Mouse (Mus musculus): ENCODE measurements around the gene Sprn.

Sprn gene

DNA sequence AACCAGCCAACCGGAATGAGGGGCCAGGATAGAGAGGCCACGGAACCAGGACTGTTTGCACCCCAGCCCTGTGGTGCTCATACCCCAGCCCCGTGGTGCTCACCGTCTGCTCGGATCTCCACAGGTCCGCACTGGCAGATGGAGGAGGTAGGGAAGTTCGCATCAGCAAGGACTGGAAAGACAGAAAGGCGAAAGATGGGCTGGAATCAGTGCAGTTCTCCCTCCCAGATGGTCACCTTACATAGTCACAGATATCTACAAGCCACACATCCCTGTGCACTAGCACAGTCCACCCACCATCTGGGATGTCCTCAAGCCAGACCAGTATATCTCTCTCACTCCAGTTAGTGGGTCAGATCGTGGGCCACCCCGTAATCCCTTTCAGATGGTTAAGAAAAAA is 53.2 kb downstream of the Sprn start:
- no peak for DNase-seq (ENCODE audit: low spot score)
